Mouse (Mus musculus): ENCODE measurements at regions not wholly inside any gene's neighbourhood (a gene's known extent, or its start where the extent isn't known, plus 50 kb on each side); places are given as distances from the start of the nearest gene placed in this dataset.
A peak's percentile ranks its signal among the peaks of the same experiment; 100 is the strongest.

- peak; percentile 54 for DNase-seq (ENCODE audit: low spot score)
- H3K27ac ChIP-seq (replicated peaks): peak overlapping the region; percentile 85
- no peaks in the 10 kb centered on the region for H3K27me3 ChIP-seq (ENCODE audit: low read depth, poor library complexity, severe bottlenecking)
- peaks cover 27% of the 10 kb centered on the region for H3K4me1 ChIP-seq
- no peaks in the 10 kb centered on the region for H3K36me3 ChIP-seq
- H3K4me3 ChIP-seq: no peak overlapping the region
- H3K9me3 ChIP-seq (replicated peaks): no peaks in the 10 kb centered on the region
- 32% methylated on average over 3 of the region's 3 CpGs for WGBS
Measured at GRCm38 (mm10) chr17:7467638-7468037, 82.4 kb upstream of the Unc93a2 start.

- no peak overlapping the region for H3K27ac ChIP-seq (replicated peaks)
- 72% methylated on average over 3 of the region's 3 CpGs for WGBS
Measured at GRCm38 (mm10) chr17:7464901-7465300, 79.6 kb upstream of the Unc93a2 start.

GRCm38 (mm10) chr17:7461164-7461563, 75.9 kb upstream of the Unc93a2 start:
- no peak overlapping the region for H3K4me3 ChIP-seq
- H3K27me3 ChIP-seq (ENCODE audit: low read depth, poor library complexity, severe bottlenecking): no peaks in the 10 kb centered on the region
- no peaks in the 10 kb centered on the region for H3K9me3 ChIP-seq (replicated peaks)
- peaks cover 21% of the 10 kb centered on the region for H3K4me1 ChIP-seq
- 13% methylated on average over 6 of the region's 6 CpGs for WGBS
- H3K27ac ChIP-seq (replicated peaks): peak overlapping the region; percentile 79
- H3K36me3 ChIP-seq: no peaks in the 10 kb centered on the region
- DNase-seq (ENCODE audit: low spot score): peak; percentile 50

More at GRCm38 (mm10) chr17:7464901-7465300, 79.6 kb upstream of the Unc93a2 start:
- no peak overlapping the region for H3K4me3 ChIP-seq
- peaks cover 40% of the 10 kb centered on the region for H3K4me1 ChIP-seq
- no peaks in the 10 kb centered on the region for H3K36me3 ChIP-seq
- H3K27me3 ChIP-seq (ENCODE audit: low read depth, poor library complexity, severe bottlenecking): no peaks in the 10 kb centered on the region
- H3K9me3 ChIP-seq (replicated peaks): no peaks in the 10 kb centered on the region
- DNase-seq (ENCODE audit: low spot score): no peak

GRCm38 (mm10) chr17:7456939-7457338, 71.7 kb upstream of the Unc93a2 start:
- H3K27me3 ChIP-seq (ENCODE audit: low read depth, poor library complexity, severe bottlenecking): no peaks in the 10 kb centered on the region
- H3K4me1 ChIP-seq: peaks cover 21% of the 10 kb centered on the region
- no peaks in the 10 kb centered on the region for H3K9me3 ChIP-seq (replicated peaks)
- H3K4me3 ChIP-seq: no peak overlapping the region
- no peaks in the 10 kb centered on the region for H3K36me3 ChIP-seq
- 90% methylated on average over 11 of the region's 11 CpGs for WGBS
- DNase-seq (ENCODE audit: low spot score): no peak
- H3K27ac ChIP-seq (replicated peaks): no peak overlapping the region

- whole genome bisulfite sequencing: 56% methylated on average over 1 of the region's 1 CpGs
- Histone ChIP-seq H3K27ac (replicated peaks) (no peak overlapping the region), H3K27me3 (ENCODE audit: low read depth, poor library complexity, severe bottlenecking) (no peaks in the 10 kb centered on the region), H3K9me3 (replicated peaks) (0 out of 2 replicates have a peak, but pooled peaks cover 4% of the 10 kb centered on the region), H3K4me1 (no peaks in the 10 kb centered on the region), H3K36me3 (no peaks in the 10 kb centered on the region), H3K4me3 (no peak overlapping the region)
- DNase-seq (ENCODE audit: low spot score): peak; percentile 59
Measured at GRCm38 (mm10) chr17:7443822-7444221, 58.6 kb upstream of the Unc93a2 start.

- Histone ChIP-seq H3K36me3 (no peaks in the 10 kb centered on the region), H3K4me1 (no peaks in the 10 kb centered on the region), H3K27ac (replicated peaks) (no peak overlapping the region), H3K9me3 (replicated peaks) (no peaks in the 10 kb centered on the region), H3K4me3 (no peak overlapping the region), H3K27me3 (ENCODE audit: low read depth, poor library complexity, severe bottlenecking) (no peaks in the 10 kb centered on the region)
- 81% methylated on average over 3 of the region's 3 CpGs for WGBS
- no peak for DNase-seq (ENCODE audit: low spot score)
Measured at GRCm38 (mm10) chr17:7435075-7435474, 49.8 kb upstream of the Unc93a2 start.

Data from midbrain, embryonic 10.5 days (tissue).